Mouse (Mus musculus): ENCODE results near the gene Arhgap15. TPM values are rescaled to one million over a fixed set of nuclear protein-coding genes. Genes with fewer than 3 reads are reported as not detected.

The Arhgap15 gene
- polyA plus RNA-seq, 1 experiment from 2014 or later, result 1.0 TPM

- Histone ChIP-seq H3K4me2 (ENCODE audit: low read length) (no peak overlapping the region), H3K9ac (ENCODE audit: low read length) (no peak overlapping the region), H3K27ac (ENCODE audit: low read depth, low read length) (no peak overlapping the region), H3K27me3 (replicated peaks; ENCODE audit: control insufficient read depth, insufficient read depth, low read length) (no peaks in the 10 kb centered on the region), H3K9me3 (replicated peaks; ENCODE audit: control insufficient read depth, low read length) (no peaks in the 10 kb centered on the region), H3K4me3 (ENCODE audit: low read depth, low read length) (no peak overlapping the region), H3K36me3 (ENCODE audit: control insufficient read depth, insufficient read depth, low read length) (no peaks in the 10 kb centered on the region), H3K4me1 (ENCODE audit: control insufficient read depth, insufficient read depth, low read length) (no peaks in the 10 kb centered on the region)
- 93% methylated on average over 5 of the region's 5 CpGs for WGBS
- DNase-seq (ENCODE audit: low spot score) (no peak), ATAC-seq (no peak)
Observed at GRCm38 (mm10) chr2:43939196-43939595, 190.6 kb downstream of the Arhgap15 start.

- H3K36me3 ChIP-seq (ENCODE audit: control insufficient read depth, insufficient read depth, low read length), result no peaks in the 10 kb centered on the region
- no peak for ATAC-seq
- H3K9me3 ChIP-seq (replicated peaks; ENCODE audit: control insufficient read depth, low read length), result no peaks in the 10 kb centered on the region
- no peak overlapping the region for H3K9ac ChIP-seq (ENCODE audit: low read length)
- 95% methylated on average over 2 of the region's 2 CpGs for WGBS
- no peak overlapping the region for H3K4me3 ChIP-seq (ENCODE audit: low read depth, low read length)
- H3K4me1 ChIP-seq (ENCODE audit: control insufficient read depth, insufficient read depth, low read length), result no peaks in the 10 kb centered on the region
- DNase-seq (ENCODE audit: low spot score), result no peak
- no peak overlapping the region for H3K27ac ChIP-seq (ENCODE audit: low read depth, low read length)
- H3K27me3 ChIP-seq (replicated peaks; ENCODE audit: control insufficient read depth, insufficient read depth, low read length), result no peaks in the 10 kb centered on the region
- H3K4me2 ChIP-seq (ENCODE audit: low read length), result no peak overlapping the region
Observed at GRCm38 (mm10) chr2:43945679-43946078, 197.1 kb downstream of the Arhgap15 start.

GRCm38 (mm10) chr2:43949775-43950492 lies 201.3 kb downstream of the Arhgap15 start:
- 67% methylated on average over 13 of the region's 13 CpGs for WGBS

DNA sequence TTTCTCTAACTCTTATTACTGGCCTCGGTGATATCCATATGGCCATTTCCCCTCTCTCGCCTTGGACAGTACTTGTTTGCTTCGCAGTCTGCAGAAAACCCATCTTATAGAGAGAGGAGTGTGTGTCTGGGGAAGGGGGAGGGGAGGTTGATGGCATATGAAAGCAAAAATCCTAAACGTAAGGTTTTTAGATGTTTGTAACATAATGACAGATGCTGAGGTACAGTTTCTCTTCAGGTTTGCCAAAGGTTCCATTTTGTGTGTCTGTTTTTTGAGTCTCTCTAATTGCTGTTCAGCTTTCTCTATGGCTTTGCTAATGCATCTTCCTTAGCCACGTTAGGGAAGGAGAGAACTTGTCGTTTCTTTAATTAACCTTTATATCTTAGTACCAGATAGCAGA lies 202.1 kb downstream of the Arhgap15 start:
- Histone ChIP-seq H3K9ac (ENCODE audit: low read length) (no peak overlapping the region), H3K4me2 (ENCODE audit: low read length) (no peak overlapping the region), H3K36me3 (ENCODE audit: control insufficient read depth, insufficient read depth, low read length) (no peaks in the 10 kb centered on the region), H3K27me3 (replicated peaks; ENCODE audit: control insufficient read depth, insufficient read depth, low read length) (no peaks in the 10 kb centered on the region), H3K4me1 (ENCODE audit: control insufficient read depth, insufficient read depth, low read length) (no peaks in the 10 kb centered on the region), H3K4me3 (ENCODE audit: low read depth, low read length) (no peak overlapping the region), H3K27ac (ENCODE audit: low read depth, low read length) (peak overlapping the region; percentile 60; the same call in 1 of the 2 replicates), H3K9me3 (replicated peaks; ENCODE audit: control insufficient read depth, low read length) (no peaks in the 10 kb centered on the region)
- DNase-seq (ENCODE audit: low spot score) (peak; percentile 55), ATAC-seq (no peak)
- WGBS, result 67% methylated on average over 6 of the region's 6 CpGs

More at GRCm38 (mm10) chr2:43949775-43950492, 201.3 kb downstream of the Arhgap15 start:
- no peak overlapping the region for H3K4me3 ChIP-seq (ENCODE audit: low read depth, low read length)
- no peaks in the 10 kb centered on the region for H3K9me3 ChIP-seq (replicated peaks; ENCODE audit: control insufficient read depth, low read length)
- H3K4me1 ChIP-seq (ENCODE audit: control insufficient read depth, insufficient read depth, low read length), result no peaks in the 10 kb centered on the region
- no peak overlapping the region for H3K9ac ChIP-seq (ENCODE audit: low read length)
- H3K4me2 ChIP-seq (ENCODE audit: low read length), result no peak overlapping the region
- peak; percentile 80; the same call in 1 of the 2 replicates for ATAC-seq
- no peak overlapping the region for H3K27ac ChIP-seq (ENCODE audit: low read depth, low read length)
- peak; percentile 75 for DNase-seq (ENCODE audit: low spot score)
- H3K36me3 ChIP-seq (ENCODE audit: control insufficient read depth, insufficient read depth, low read length), result no peaks in the 10 kb centered on the region
- H3K27me3 ChIP-seq (replicated peaks; ENCODE audit: control insufficient read depth, insufficient read depth, low read length), result no peaks in the 10 kb centered on the region

DNA sequence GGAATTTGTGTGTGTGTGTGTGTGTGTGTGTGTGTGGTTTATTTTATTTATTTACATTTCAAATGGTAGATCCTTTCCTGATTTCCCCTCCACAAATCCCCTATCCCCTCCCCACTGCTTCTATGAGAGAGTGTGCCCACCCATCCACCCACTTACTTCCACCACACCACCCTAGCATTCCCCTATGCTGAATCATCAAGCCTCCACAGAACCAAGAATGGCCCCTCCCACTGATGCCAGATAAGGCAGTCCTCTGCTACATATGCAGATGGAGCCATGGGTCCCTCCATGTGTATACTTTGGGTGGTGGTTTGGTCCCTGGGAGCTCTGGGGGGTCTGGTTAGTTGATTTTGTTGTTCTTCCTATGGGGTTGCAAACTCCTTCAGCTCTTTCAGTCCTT lies 210.6 kb downstream of the Arhgap15 start:
- no peaks in the 10 kb centered on the region for H3K36me3 ChIP-seq (ENCODE audit: control insufficient read depth, insufficient read depth, low read length)
- no peak overlapping the region for H3K4me3 ChIP-seq (ENCODE audit: low read depth, low read length)
- no peak overlapping the region for H3K4me2 ChIP-seq (ENCODE audit: low read length)
- no peak for ATAC-seq
- no peak for DNase-seq (ENCODE audit: low spot score)
- no peaks in the 10 kb centered on the region for H3K4me1 ChIP-seq (ENCODE audit: control insufficient read depth, insufficient read depth, low read length)
- no peaks in the 10 kb centered on the region for H3K27me3 ChIP-seq (replicated peaks; ENCODE audit: control insufficient read depth, insufficient read depth, low read length)
- no peak overlapping the region for H3K27ac ChIP-seq (ENCODE audit: low read depth, low read length)
- no peaks in the 10 kb centered on the region for H3K9me3 ChIP-seq (replicated peaks; ENCODE audit: control insufficient read depth, low read length)
- H3K9ac ChIP-seq (ENCODE audit: low read length), result no peak overlapping the region

DNA sequence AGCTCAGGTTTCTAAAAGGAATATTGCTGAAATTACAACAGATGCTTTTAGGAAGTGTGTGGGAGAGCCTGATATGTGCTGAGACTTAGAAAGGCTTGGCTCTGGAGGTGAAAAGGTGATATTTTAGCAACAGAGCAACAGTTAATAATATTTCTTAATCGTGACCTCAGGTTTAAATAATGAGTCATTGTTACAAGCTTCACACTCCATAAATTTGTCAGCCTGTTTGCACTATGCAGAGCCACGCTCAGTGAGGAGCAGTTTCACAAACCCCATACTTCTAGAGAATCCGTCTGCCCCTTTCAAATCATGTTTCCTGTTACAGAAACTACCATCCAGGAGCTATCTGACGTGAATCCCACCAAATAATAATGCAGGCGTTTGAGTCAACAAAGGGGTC lies 213.8 kb downstream of the Arhgap15 start:
- Histone ChIP-seq H3K27ac (ENCODE audit: low read depth, low read length) (no peak overlapping the region), H3K4me2 (ENCODE audit: low read length) (no peak overlapping the region), H3K27me3 (replicated peaks; ENCODE audit: control insufficient read depth, insufficient read depth, low read length) (no peaks in the 10 kb centered on the region), H3K4me1 (ENCODE audit: control insufficient read depth, insufficient read depth, low read length) (no peaks in the 10 kb centered on the region), H3K4me3 (ENCODE audit: low read depth, low read length) (no peak overlapping the region), H3K9ac (ENCODE audit: low read length) (no peak overlapping the region), H3K36me3 (ENCODE audit: control insufficient read depth, insufficient read depth, low read length) (no peaks in the 10 kb centered on the region), H3K9me3 (replicated peaks; ENCODE audit: control insufficient read depth, low read length) (no peaks in the 10 kb centered on the region)
- ATAC-seq, result no peak
- 78% methylated on average over 5 of the region's 5 CpGs for WGBS
- no peak for DNase-seq (ENCODE audit: low spot score)

- WGBS, result 55% methylated on average over 4 of the region's 4 CpGs
Observed at GRCm38 (mm10) chr2:43968581-43968980, 220.0 kb downstream of the Arhgap15 start.

DNA sequence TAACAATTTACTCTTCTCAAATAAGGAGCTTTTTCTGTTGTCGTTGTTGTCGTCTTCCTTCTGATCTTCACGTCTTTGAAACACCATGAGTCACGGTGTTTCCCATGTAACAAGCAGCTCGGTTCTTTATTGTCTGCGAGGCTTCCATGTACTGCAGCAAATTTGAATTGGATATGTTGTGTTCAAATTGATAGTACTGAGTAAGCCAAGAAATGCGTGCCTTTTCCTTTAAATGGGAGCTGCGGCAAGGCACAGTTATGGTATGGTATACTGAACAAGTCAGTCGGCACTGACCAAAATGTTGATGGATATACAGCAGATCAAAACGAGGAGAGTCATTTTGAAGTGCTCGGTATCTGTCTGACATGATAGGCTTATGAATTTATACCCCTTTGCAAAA lies 229.1 kb downstream of the Arhgap15 start:
- Histone ChIP-seq H3K4me1 (ENCODE audit: control insufficient read depth, insufficient read depth, low read length) (peaks cover 4% of the 10 kb centered on the region; the same call in 1 of the 2 replicates), H3K4me2 (ENCODE audit: low read length) (peak overlapping the region; percentile 21; the same call in 1 of the 2 replicates), H3K9ac (ENCODE audit: low read length) (no peak overlapping the region), H3K27me3 (replicated peaks; ENCODE audit: control insufficient read depth, insufficient read depth, low read length) (no peaks in the 10 kb centered on the region), H3K4me3 (ENCODE audit: low read depth, low read length) (no peak overlapping the region), H3K9me3 (replicated peaks; ENCODE audit: control insufficient read depth, low read length) (no peaks in the 10 kb centered on the region), H3K27ac (ENCODE audit: low read depth, low read length) (peak overlapping the region; percentile 80), H3K36me3 (ENCODE audit: control insufficient read depth, insufficient read depth, low read length) (no peaks in the 10 kb centered on the region)
- 70% methylated on average over 11 of the region's 11 CpGs for WGBS
- DNase-seq (ENCODE audit: low spot score) (peak; percentile 51), ATAC-seq (peak; percentile 30; the same call in 1 of the 2 replicates)

More at GRCm38 (mm10) chr2:43968581-43968980, 220.0 kb downstream of the Arhgap15 start:
- H3K27me3 ChIP-seq (replicated peaks; ENCODE audit: control insufficient read depth, insufficient read depth, low read length), result no peaks in the 10 kb centered on the region
- no peak overlapping the region for H3K4me2 ChIP-seq (ENCODE audit: low read length)
- no peak for DNase-seq (ENCODE audit: low spot score)
- H3K4me1 ChIP-seq (ENCODE audit: control insufficient read depth, insufficient read depth, low read length), result peaks cover 5% of the 10 kb centered on the region; the same call in 1 of the 2 replicates
- H3K36me3 ChIP-seq (ENCODE audit: control insufficient read depth, insufficient read depth, low read length), result no peaks in the 10 kb centered on the region
- no peak for ATAC-seq
- H3K27ac ChIP-seq (ENCODE audit: low read depth, low read length), result no peak overlapping the region
- no peak overlapping the region for H3K4me3 ChIP-seq (ENCODE audit: low read depth, low read length)
- no peaks in the 10 kb centered on the region for H3K9me3 ChIP-seq (replicated peaks; ENCODE audit: control insufficient read depth, low read length)
- H3K9ac ChIP-seq (ENCODE audit: low read length), result no peak overlapping the region

All from forebrain, embryonic 14.5 days (tissue).